Mouse (Mus musculus) ES-Bruce4 (cell line): Measurements from ENCODE around the gene E130308A19Rik. TPM values are rescaled to one million over a fixed set of nuclear protein-coding genes. Genes with fewer than 3 reads are reported as not detected.

Experiments used
- H3K27ac ChIP-seq: 2 replicates; pipeline ENCODE4 v1.5.1; 2012; ENCODE audit warnings: low read length, inconsistent platforms; ENCODE audit not compliant: insufficient read depth
- H3K27me3 ChIP-seq: 2 replicates; pipeline ENCODE4 v1.6.1; 2012; ENCODE audit warnings: mild to moderate bottlenecking, low read length, inconsistent platforms; ENCODE audit not compliant: control insufficient read depth, poor library complexity, insufficient read depth, severe bottlenecking
- H3K36me3 ChIP-seq: 2 replicates; pipeline ENCODE4 v1.6.1; 2012; ENCODE audit warnings: inconsistent platforms, mild to moderate bottlenecking, low read length, moderate library complexity; ENCODE audit not compliant: control insufficient read depth, poor library complexity, insufficient read depth, severe bottlenecking
- H3K4me1 ChIP-seq: one replicate; pipeline ENCODE4 v1.8.1; 2011; ENCODE audit warnings: low read length; ENCODE audit not compliant: control insufficient read depth, insufficient read depth
- H3K4me3 ChIP-seq: 2 replicates; pipeline ENCODE4 v1.5.1; 2011; ENCODE audit warnings: low read depth, mild to moderate bottlenecking, low read length
- H3K9ac ChIP-seq: 2 replicates; pipeline ENCODE4 v1.6.1; 2012; ENCODE audit warnings: low read depth, mild to moderate bottlenecking, inconsistent platforms; ENCODE audit not compliant: poor library complexity, severe bottlenecking
- H3K9me3 ChIP-seq: replicated peaks from 2 replicates; pipeline ENCODE4 v1.6.1; 2012; ENCODE audit warnings: mild to moderate bottlenecking, low read length, inconsistent platforms; ENCODE audit not compliant: control insufficient read depth, poor library complexity, insufficient read depth, severe bottlenecking
- CTCF ChIP-seq: IDR thresholded peaks from one replicate; pipeline ENCODE4 v1.8.1; 2011; ENCODE audit warnings: low read depth, low read length
- EP300 ChIP-seq: IDR thresholded peaks from 2 replicates; pipeline ENCODE4 v1.6.1; 2011; ENCODE audit warnings: low read depth, low read length; ENCODE audit not compliant: insufficient read depth
- POLR2A ChIP-seq: IDR thresholded peaks from one replicate; pipeline ENCODE4 v1.8.1; 2011; ENCODE audit warnings: low read length; ENCODE audit not compliant: insufficient read depth
- polyA plus RNA-seq: library from polyadenylated mRNA; stranded (reverse); fragments of >200 nt; gene quantifications from 2 replicates; pipeline ENCODE4 v1.2.4, GENCODE M21; 2011; ENCODE audit warnings: low read depth; ENCODE audit not compliant: missing spikeins, insufficient read depth, insufficient read length

The E130308A19Rik gene
- polyA plus RNA-seq, 1 experiment: 16.3 TPM

DNA sequence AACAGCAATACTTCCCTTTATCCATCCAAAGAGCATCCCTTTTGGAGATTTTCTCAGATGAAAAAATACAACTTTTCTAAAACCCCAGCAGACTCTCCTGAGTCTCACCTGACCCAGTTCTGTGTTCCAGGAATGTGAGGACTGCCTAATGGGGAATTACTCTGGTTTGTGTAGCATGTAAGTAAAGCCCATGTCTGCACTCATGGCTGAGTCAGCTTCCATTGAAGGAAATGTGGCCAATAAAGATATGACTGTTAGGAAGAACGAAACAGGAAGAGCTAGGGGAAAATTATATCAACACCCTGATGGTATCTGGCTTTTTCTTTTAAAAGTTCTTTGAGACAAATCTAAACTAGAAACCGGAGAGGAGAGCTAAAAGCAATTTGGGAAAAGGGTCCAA lies 141.7 kb downstream of the E130308A19Rik start:
- Histone ChIP-seq H3K9ac (no peak overlapping the region), H3K4me3 (no peak overlapping the region), H3K27ac (no peak overlapping the region), H3K4me1 (no peaks in the 10 kb centered on the region), H3K27me3 (no peaks in the 10 kb centered on the region), H3K9me3 (no peaks in the 10 kb centered on the region), H3K36me3 (peaks cover 26% of the 10 kb centered on the region)
- TF ChIP-seq POLR2A (no peak), CTCF (no peak), EP300 (no peak)

GRCm38 (mm10) chr4:59772171-59772879 lies 146.3 kb downstream of the E130308A19Rik start:
- Histone ChIP-seq H3K4me1 (no peaks in the 10 kb centered on the region), H3K9ac (no peak overlapping the region), H3K36me3 (peaks cover 63% of the 10 kb centered on the region), H3K9me3 (no peaks in the 10 kb centered on the region), H3K4me3 (no peak overlapping the region), H3K27me3 (no peaks in the 10 kb centered on the region), H3K27ac (no peak overlapping the region)
- TF ChIP-seq POLR2A: no peak
- TF ChIP-seq EP300: no peak
- TF ChIP-seq CTCF: no peak

GRCm38 (mm10) chr4:59777828-59778227 lies 151.8 kb downstream of the E130308A19Rik start:
- Histone ChIP-seq H3K9ac (no peak overlapping the region), H3K9me3 (no peaks in the 10 kb centered on the region), H3K27me3 (no peaks in the 10 kb centered on the region), H3K4me1 (no peaks in the 10 kb centered on the region), H3K27ac (0 out of 2 replicates have a peak overlapping the region, but pooled peaks have one; percentile 5), H3K4me3 (no peak overlapping the region), H3K36me3 (peaks cover 53% of the 10 kb centered on the region)
- no peak for TF ChIP-seq CTCF
- no peak for TF ChIP-seq EP300
- TF ChIP-seq POLR2A: no peak

GRCm38 (mm10) chr4:59780568-59780967 lies 154.6 kb downstream of the E130308A19Rik start:
- peaks cover 30% of the 10 kb centered on the region for H3K36me3 ChIP-seq
- no peaks in the 10 kb centered on the region for H3K9me3 ChIP-seq
- H3K27me3 ChIP-seq: no peaks in the 10 kb centered on the region
- no peak for TF ChIP-seq CTCF
- TF ChIP-seq EP300: no peak
- TF ChIP-seq POLR2A: no peak
- H3K9ac ChIP-seq: no peak overlapping the region
- no peak overlapping the region for H3K4me3 ChIP-seq
- H3K4me1 ChIP-seq: no peaks in the 10 kb centered on the region
- H3K27ac ChIP-seq: no peak overlapping the region

GRCm38 (mm10) chr4:59782853-59783684 lies 157.1 kb downstream of the E130308A19Rik start:
- Histone ChIP-seq H3K4me1 (no peaks in the 10 kb centered on the region), H3K36me3 (peaks cover 12% of the 10 kb centered on the region), H3K27me3 (no peaks in the 10 kb centered on the region), H3K4me3 (peak overlapping the region; percentile 91), H3K9me3 (no peaks in the 10 kb centered on the region), H3K9ac (peak overlapping the region; percentile 71), H3K27ac (peak overlapping the region; percentile 34)
- no peak for TF ChIP-seq EP300
- no peak for TF ChIP-seq POLR2A
- no peak for TF ChIP-seq CTCF

DNA sequence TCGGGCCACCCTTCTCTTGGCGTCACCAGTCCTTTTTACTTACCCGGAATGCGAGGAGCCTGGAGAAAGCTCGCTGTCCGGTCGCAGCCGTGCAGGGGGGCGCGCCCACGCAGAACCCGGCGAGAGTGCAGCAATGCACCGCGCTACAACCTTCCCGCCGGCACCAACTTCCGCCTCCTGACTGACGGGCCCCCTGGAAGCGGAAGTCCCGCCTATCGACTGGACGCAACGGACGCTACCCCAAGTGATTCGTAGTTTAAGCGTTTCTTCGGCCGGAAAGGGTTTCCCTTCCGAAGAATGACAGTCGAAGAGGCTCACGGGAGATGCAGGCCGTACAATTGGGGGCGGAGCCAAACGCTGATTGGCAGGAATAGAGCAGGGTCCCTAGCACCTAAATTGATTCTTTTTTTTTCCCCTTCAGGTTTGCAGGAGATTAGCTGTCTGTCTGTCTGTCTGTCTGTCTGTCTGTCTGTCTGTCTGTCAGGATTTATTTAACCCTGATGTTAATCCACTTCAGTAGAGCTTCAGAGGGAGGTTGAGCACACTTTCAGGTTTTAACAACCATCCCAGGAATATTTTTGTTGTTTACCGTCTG lies 157.8 kb downstream of the E130308A19Rik start:
- peak overlapping the region; percentile 91 for H3K4me3 ChIP-seq
- peak overlapping the region; percentile 66; the same call in 1 of the 2 replicates for H3K27ac ChIP-seq
- peaks cover 10% of the 10 kb centered on the region for H3K36me3 ChIP-seq
- no peaks in the 10 kb centered on the region for H3K27me3 ChIP-seq
- TF ChIP-seq POLR2A (no peak), CTCF (no peak), EP300 (no peak)
- no peaks in the 10 kb centered on the region for H3K4me1 ChIP-seq
- H3K9ac ChIP-seq: peak overlapping the region; percentile 72
- H3K9me3 ChIP-seq: no peaks in the 10 kb centered on the region
